Mouse (Mus musculus) frontal cortex, postnatal 14 days (tissue): Measurements from ENCODE around the gene Agap1.
A peak's percentile ranks its signal among the peaks of the same experiment; 100 is the strongest.

Experiments used
- DNase-seq, 2 experiments: peaks; one replicate each; pipeline ENCODE4 v3.0.0; 2022; ENCODE audit warnings: low spot score in 2 of 2

The Agap1 gene

GRCm38 (mm10) chr1:89848356-89849039, 393.9 kb downstream of the Agap1 start:
- no peak for DNase-seq

- DNase-seq = no peak
Observed at GRCm38 (mm10) chr1:89849151-89849860, 394.7 kb downstream of the Agap1 start.

GRCm38 (mm10) chr1:89849861-89850230, 395.2 kb downstream of the Agap1 start:
- peak in 1 of 2 experiments; percentile 32 for DNase-seq

DNA sequence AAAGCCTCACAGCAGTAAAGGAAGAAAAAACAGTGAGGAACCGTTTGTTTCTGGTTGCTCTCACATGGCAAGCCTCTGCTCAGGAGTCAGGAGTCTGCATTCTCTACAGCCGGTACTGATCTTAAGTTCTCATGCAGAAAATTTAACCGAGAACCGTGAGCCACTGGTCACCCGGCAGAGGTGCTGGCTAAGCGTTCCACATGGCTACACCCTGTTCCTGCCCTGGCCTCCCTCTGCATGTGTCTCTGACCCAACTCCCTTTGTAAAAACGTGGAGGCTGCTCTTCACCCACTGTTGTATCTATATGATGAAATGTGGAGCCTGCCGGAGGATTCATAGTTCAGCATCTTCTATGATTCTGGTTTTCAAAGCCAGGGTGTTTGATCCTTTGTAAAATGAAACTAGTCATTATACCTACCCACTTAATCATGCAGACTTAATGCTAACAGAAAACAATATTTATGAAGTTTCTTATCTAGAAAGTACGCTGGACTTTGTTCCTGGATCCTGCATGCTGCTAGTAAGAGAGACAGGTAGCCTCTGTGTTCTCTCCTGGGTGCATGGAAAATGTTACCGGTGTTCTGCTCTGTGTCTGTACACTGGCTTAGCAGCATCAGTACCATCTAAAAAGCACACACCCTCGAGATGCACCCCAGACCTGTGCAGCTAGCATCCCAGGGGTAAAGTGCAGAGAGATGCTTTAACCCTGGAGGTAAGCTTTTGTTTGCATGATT, 396.2 kb downstream of the Agap1 start:
- DNase-seq = no peak

DNA sequence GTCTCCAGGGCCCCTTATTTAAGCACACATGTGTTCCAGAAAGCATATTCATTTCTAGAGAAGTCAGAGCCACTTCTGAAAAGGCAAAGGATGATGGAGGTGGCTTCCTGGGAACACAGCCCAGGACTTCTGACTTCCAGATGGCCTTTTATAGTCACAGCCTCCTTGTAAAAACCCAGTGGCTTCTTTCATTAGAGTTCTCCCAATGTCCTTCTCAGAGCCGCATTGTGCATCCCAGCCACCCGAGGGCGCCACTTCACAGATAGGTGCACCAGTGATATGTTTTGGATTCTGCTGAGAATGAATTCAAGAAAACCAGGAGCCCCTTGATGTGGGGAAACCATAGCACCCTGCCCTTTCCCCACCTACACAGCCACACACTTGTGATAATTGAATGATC, 404.6 kb downstream of the Agap1 start:
- DNase-seq = peak in 1 of 2 experiments; percentile 45

GRCm38 (mm10) chr1:89860017-89860730, 405.6 kb downstream of the Agap1 start:
- DNase-seq = no peak

DNA sequence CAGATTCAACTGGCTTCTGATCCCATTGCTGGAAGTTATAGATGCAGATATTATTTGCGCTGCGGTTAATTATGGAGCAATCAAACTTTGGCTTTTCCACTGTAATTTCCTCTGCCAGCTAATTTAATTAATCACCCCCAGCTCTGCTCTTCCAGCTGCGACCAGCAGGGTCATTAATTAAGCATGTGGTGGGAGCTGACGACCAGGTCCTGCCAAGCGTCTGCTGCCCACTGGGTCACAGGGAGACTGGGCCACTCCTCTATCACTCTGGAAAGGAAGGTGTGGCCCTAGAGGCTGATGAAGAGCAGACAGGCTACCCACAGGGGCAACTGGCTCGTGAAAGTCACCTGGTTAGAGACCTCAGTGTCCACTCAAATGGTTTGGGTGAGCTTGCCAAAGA, 411.2 kb downstream of the Agap1 start:
- no peak for DNase-seq

DNA sequence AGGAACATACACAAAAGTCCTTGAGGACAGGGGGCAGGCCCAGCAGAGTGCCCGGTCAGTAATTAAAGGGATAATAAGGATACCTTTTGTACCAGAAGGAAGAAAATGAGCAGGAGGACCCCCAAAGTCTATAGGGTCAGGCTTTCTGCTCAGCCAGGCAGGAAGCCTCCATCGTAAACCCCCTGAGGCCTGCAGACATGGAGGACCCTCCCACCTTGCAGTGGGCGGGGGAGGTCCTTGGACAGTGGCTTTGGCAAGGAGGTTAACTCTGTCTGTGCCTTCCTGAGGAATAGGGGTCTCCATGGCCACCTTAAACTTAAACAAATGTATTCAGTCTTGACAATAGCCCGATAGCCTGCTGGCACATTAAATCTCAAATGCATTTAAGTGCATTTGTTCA, 413.2 kb downstream of the Agap1 start:
- no peak for DNase-seq

DNA sequence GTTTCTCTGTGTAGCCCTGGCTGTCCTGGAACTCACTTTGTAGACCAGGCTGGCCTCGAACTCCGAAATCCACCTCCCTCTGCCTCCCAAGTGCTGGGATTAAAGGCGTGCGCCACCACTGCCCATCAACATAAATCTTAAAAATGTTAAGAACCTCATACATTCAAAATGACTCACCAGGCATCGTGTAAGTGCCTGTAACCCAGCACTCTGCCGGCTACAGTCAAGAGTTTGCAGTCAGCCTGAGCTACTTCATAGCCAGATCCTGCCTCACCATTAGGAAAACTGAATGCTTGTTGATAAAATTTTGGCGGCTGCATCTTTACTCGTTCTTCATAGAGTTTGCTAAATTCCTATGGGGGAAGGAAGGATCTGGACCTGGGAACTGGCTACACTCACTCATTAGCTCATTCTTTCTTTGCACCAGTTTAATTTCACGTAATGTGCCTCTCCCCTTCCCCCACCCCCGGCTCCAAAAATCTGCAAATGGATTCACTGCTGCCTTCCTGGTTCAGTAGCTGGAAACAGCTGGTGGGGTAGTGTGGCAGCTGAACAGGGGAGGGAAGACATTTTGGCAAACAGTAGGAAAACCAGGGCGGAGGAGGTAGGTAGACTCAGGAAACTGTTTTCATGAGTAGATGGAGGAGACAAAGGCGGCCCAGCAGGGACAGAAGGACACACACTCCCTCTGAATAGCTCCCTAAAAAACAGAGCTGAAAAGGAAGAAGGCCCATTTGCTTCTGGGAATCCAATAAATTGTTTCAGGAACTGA, 415.7 kb downstream of the Agap1 start:
- no peak for DNase-seq

DNA sequence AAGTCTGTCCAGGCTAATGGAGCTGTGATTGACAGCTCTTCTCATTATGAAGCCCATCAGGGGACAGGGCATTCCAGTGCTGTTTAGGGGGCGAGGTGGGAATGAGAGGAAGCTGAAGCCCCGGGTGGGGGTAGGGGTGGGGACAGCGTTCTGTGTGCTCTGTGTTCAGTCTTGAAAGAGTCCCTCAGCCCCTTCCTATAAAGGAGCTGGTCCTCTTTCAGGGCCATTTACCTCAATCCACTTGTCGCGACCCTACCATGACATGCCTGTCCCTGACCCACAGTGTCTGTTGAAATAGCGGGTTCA, 416.3 kb downstream of the Agap1 start:
- no peak for DNase-seq

DNA sequence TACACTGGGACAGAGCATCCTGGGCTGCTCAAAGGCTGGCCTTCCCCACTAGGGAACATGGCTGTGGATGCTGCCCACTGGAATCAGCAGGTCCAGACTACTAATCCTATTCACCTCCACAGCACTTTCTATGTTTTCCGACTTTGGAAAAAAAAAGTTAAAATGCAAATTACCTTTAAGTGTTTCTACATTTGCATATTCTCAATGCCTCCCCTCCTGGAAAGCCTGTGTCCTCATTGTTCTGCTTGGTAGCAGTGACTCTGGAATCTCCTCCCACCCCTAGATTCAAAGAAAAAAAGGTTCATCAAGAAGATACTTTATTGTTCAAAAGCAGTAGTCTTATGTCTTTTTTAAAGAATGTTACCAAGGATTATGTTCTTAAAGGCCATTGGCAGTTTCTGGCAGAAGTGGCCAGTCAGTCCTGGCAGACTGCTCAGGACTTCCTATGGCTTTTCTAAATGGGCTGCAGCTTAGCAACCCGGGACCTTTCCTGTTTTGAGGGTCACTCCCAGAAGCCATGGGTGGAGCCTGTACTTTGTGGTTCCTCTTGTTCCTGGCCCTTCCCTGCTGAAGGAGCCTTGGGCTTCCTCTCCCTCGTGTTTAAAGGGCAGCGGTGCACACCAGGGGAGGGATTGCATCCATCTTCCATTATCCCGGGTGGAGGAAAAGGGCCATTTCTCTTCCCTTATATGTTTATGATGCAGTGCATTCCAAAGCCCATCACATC, 421.9 kb downstream of the Agap1 start:
- DNase-seq = no peak

GRCm38 (mm10) chr1:89878496-89878895, 423.9 kb downstream of the Agap1 start:
- no peak for DNase-seq

- DNase-seq = no peak
Observed at GRCm38 (mm10) chr1:89880193-89880592, 425.6 kb downstream of the Agap1 start.

DNA sequence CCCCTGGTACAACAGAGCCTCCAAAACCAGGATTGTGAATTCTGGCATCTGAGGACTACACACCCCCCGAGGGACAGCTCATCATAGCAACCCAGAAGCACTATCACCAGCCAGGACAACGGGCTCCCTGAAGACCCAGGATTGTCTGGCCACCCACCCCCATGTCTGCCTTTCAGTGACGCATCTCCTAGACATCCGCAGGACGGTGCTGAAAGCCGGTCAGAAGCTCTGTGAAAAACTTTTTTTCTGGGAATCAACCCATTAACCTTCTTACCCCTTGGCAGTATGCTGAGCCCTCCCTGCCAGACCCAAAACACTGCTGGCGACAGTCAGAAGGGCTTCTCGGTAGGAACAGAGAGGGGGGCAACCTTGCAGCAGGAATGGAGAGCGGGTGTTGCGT, 426.2 kb downstream of the Agap1 start:
- no peak for DNase-seq

- DNase-seq = no peak
Observed at GRCm38 (mm10) chr1:89884335-89884734, 429.7 kb downstream of the Agap1 start.

DNA sequence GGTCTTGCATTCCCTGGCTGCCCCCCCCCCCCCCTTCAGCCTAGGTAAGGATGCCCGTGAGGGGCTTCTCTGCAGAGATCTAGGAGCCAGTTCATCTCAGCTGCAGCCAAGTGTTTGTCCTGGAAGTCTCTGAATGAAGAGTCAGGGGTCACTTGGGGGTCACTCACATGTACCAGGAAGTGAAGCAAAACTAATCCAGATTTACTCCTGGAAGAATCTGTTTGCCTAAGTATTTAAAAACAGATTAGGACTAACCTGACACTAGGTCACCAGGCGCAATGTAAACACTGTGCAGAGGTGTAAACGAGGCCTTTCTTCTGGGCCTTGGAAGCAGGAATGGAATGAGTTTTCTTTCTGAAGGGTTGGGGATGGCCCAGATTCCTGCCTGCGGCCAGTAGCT, 431.1 kb downstream of the Agap1 start:
- no peak for DNase-seq

- DNase-seq = no peak
Observed at GRCm38 (mm10) chr1:89891400-89891799, 436.8 kb downstream of the Agap1 start.

GRCm38 (mm10) chr1:89892281-89892680, 437.7 kb downstream of the Agap1 start:
- DNase-seq = no peak

DNA sequence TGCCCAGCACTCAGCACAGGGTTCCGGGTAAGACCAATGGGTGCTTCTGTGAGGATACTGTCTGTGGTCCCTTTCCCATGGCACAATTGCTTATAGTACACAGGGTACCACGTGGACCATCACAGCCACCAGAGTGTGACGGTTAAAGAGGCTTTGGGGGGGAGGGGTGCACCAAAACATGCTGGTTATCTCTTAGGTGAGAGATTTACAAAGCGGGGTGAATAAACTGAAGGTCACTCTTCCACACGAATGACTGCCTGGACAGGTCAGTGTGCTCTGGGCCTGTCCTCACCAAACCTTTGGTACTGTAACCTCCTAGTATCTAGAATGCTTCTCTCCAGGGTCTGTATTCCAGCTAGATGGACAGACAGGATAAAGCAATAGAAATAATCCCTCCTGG, 441.2 kb downstream of the Agap1 start:
- no peak for DNase-seq

- no peak for DNase-seq
Observed at GRCm38 (mm10) chr1:89899036-89899435, 444.4 kb downstream of the Agap1 start.
